Mouse (Mus musculus) thymus, adult 2 months (tissue): ENCODE data around the gene Baz2b.

Experiments
- CTCF ChIP-seq: fragments of 200-500 bp; IDR thresholded peaks from 2 replicates; pipeline ENCODE4 v1.5.1; 2012; ENCODE audit warnings: mild to moderate bottlenecking, control low read depth, low read length, moderate library complexity, borderline replicate concordance; ENCODE audit not compliant: control insufficient read depth, poor library complexity, insufficient read depth; ENCODE audit errors: extremely low read depth
- POLR2A ChIP-seq: fragments of 200-500 bp; IDR thresholded peaks from 2 replicates; pipeline ENCODE4 v1.6.1; 2012; ENCODE audit warnings: mild to moderate bottlenecking, low read length, control low read depth, moderate library complexity; ENCODE audit not compliant: control insufficient read depth, poor library complexity, insufficient read depth; ENCODE audit errors: extremely low read depth

DNA sequence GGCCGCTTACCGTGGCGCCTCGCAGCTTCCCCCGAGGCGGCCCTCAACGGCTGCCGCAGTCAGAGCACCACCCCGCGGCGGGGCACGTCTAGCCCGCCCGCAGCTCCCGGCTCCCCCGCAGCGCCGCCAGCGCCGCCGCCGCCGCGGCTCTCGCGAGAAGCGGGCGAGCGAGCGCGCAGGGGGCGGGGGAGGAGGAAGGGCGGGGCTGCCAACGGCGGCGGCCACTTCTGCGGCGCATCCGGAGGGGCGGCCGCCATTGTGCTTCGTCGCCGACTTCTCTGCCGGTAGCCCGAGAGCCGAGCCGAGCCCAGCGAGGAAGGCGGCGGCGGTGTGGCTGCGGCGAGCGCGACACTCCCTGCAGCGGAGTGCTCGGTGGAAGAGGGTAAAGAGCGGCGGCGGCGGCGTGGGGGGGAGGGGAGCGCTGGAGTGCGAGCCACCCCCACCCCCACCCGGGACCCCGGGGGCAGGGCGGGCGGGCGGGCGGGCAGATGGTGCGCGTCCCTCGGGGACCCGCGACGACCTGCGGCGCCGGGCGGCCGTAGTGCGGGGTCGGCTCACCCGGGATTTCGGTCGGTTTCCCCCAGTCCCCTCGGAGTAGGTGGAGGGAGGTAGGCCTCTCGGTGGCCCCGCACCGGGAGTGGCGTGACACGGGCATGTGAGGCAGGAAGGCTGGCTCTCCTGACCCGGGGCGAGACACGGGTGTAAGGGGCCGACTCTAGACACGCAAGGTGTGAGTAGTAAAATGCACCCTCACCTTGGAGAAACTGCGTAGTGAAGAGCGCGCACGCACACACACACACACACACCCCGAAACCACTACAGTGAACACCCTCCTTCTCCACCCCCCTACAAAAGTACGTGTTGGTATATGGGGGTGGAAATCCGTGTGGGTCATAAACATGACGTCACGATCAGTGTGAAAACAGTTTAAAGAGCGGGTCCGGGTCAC is at the start of gene Baz2b, which contains the start of gene March7:
- TF ChIP-seq CTCF (0 out of 2 replicates have a peak, but pooled peaks have one; percentile 35), POLR2A (peak; percentile 91)
